Mouse (Mus musculus): ENCODE measurements around the gene Zrsr1. TPM values are rescaled to one million over a fixed set of nuclear protein-coding genes. Genes with fewer than 3 reads are reported as not detected.

The Zrsr1 gene
- polyA plus RNA-seq, 1 experiment: 1.2 TPM

- H3K4me1 ChIP-seq (ENCODE audit: control insufficient read depth): peaks cover 4% of the 10 kb centered on the region
- no peaks in the 10 kb centered on the region for H3K27me3 ChIP-seq (ENCODE audit: control insufficient read depth)
- H3K36me3 ChIP-seq (ENCODE audit: control insufficient read depth): no peaks in the 10 kb centered on the region
- H3K9me3 ChIP-seq (ENCODE audit: control insufficient read depth, low read length): no peaks in the 10 kb centered on the region
- no peak overlapping the region for H3K4me3 ChIP-seq (replicated peaks)
- TF ChIP-seq TAL1 (IDR thresholded peaks at IDR 0.05; ENCODE audit: low read length): no peak
- no peak for TF ChIP-seq GATA1 (IDR thresholded peaks at IDR 0.05; ENCODE audit: low read length)
These were observed 34.0 kb upstream of the Zrsr1 start for GRCm38 (mm10) chr11:22937716-22938316.

DNA sequence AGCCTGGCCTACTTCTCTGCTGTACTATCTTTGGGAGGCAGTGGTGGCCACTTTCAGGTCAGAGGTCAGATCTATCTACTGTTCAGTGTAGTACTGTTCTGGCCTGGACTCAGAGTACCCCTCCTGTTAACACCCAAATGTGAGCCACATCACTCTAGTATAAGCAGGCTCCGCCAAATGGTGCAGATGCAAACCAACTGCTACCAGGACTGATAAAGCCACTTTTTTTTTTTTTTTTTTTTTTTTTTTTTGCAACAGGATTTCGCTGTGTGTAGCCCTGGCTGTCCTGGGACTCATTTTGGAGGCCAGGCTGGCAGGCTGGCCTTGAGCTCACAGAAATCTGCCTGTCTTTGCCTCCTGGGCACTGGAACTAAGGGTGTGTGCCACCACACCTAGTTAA is 32.8 kb upstream of the Zrsr1 start:
- Histone ChIP-seq H3K27me3 (ENCODE audit: control insufficient read depth) (no peaks in the 10 kb centered on the region), H3K4me3 (replicated peaks) (no peak overlapping the region), H3K9me3 (ENCODE audit: control insufficient read depth, low read length) (no peaks in the 10 kb centered on the region), H3K4me1 (ENCODE audit: control insufficient read depth) (peaks cover 2% of the 10 kb centered on the region; the same call in 1 of the 2 replicates), H3K36me3 (ENCODE audit: control insufficient read depth) (no peaks in the 10 kb centered on the region)
- TF ChIP-seq GATA1 (IDR thresholded peaks at IDR 0.05; ENCODE audit: low read length): no peak
- TF ChIP-seq TAL1 (IDR thresholded peaks at IDR 0.05; ENCODE audit: low read length): no peak

GRCm38 (mm10) chr11:22949101-22949500 is 22.7 kb upstream of the Zrsr1 start:
- H3K4me1 ChIP-seq (ENCODE audit: control insufficient read depth): peaks cover 7% of the 10 kb centered on the region
- no peak overlapping the region for H3K4me3 ChIP-seq (replicated peaks)
- H3K27me3 ChIP-seq (ENCODE audit: control insufficient read depth): no peaks in the 10 kb centered on the region
- H3K9me3 ChIP-seq (ENCODE audit: control insufficient read depth, low read length): no peaks in the 10 kb centered on the region
- TF ChIP-seq GATA1 (IDR thresholded peaks at IDR 0.05; ENCODE audit: low read length): no peak
- TF ChIP-seq TAL1 (IDR thresholded peaks at IDR 0.05; ENCODE audit: low read length): no peak
- peaks cover 4% of the 10 kb centered on the region for H3K36me3 ChIP-seq (ENCODE audit: control insufficient read depth)

- H3K27me3 ChIP-seq (ENCODE audit: control insufficient read depth): no peaks in the 10 kb centered on the region
- no peaks in the 10 kb centered on the region for H3K9me3 ChIP-seq (ENCODE audit: control insufficient read depth, low read length)
- TF ChIP-seq GATA1 (IDR thresholded peaks at IDR 0.05; ENCODE audit: low read length): no peak
- TF ChIP-seq TAL1 (IDR thresholded peaks at IDR 0.05; ENCODE audit: low read length): no peak
- peaks cover 7% of the 10 kb centered on the region for H3K4me1 ChIP-seq (ENCODE audit: control insufficient read depth)
- H3K36me3 ChIP-seq (ENCODE audit: control insufficient read depth): peaks cover 7% of the 10 kb centered on the region
- no peak overlapping the region for H3K4me3 ChIP-seq (replicated peaks)
These were observed 21.7 kb upstream of the Zrsr1 start for GRCm38 (mm10) chr11:22950131-22950530.

DNA sequence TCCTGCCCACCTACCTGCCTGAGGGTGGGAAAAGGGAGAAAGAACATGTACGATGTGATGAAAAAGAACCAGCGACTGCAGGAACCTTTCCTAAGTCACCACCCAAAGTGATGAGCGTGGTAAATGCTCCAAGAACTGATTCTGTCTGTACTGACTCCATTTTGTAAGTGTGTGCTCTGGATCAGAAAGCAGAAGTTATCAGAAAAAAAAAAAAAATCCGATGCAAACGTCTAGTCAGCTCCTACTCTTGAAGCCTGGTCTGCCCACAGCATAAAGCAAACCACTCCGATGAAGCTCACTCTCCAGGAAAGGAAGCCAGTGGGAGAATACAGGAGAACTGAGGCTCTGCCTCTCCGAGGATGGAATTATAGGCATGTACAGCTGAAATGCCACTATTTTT is 19.1 kb upstream of the Zrsr1 start:
- TF ChIP-seq GATA1 (IDR thresholded peaks at IDR 0.05; ENCODE audit: low read length) (no peak), TAL1 (IDR thresholded peaks at IDR 0.05; ENCODE audit: low read length) (no peak)
- Histone ChIP-seq H3K36me3 (ENCODE audit: control insufficient read depth) (peaks cover 19% of the 10 kb centered on the region), H3K4me3 (replicated peaks) (no peak overlapping the region), H3K9me3 (ENCODE audit: control insufficient read depth, low read length) (no peaks in the 10 kb centered on the region), H3K4me1 (ENCODE audit: control insufficient read depth) (peaks cover 7% of the 10 kb centered on the region), H3K27me3 (ENCODE audit: control insufficient read depth) (no peaks in the 10 kb centered on the region)

DNA sequence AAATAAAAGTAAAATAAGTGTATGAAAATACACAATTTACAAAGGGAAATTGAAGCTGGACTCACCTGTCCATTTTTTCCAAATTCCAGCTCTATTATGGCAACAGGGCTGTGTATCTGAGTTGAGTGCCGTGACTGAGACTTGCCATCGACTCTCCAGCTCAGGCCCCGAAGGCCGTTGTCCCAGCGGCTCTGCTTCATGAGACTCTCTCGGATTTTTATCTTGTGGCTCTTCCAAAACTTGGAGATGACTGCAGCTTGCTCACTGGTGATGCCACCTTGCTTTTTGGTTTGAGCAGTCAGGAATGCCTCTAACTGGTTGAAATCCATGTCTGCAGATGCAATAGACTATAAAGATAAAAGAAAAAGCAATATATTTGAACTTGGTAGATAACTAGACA is 15.5 kb upstream of the Zrsr1 start:
- Histone ChIP-seq H3K36me3 (ENCODE audit: control insufficient read depth) (peaks cover 19% of the 10 kb centered on the region), H3K27me3 (ENCODE audit: control insufficient read depth) (no peaks in the 10 kb centered on the region), H3K9me3 (ENCODE audit: control insufficient read depth, low read length) (no peaks in the 10 kb centered on the region), H3K4me3 (replicated peaks) (no peak overlapping the region), H3K4me1 (ENCODE audit: control insufficient read depth) (no peaks in the 10 kb centered on the region; the same call in none of the 2 replicates)
- no peak for TF ChIP-seq GATA1 (IDR thresholded peaks at IDR 0.05; ENCODE audit: low read length)
- no peak for TF ChIP-seq TAL1 (IDR thresholded peaks at IDR 0.05; ENCODE audit: low read length)

GRCm38 (mm10) chr11:22956830-22957229 is 15.0 kb upstream of the Zrsr1 start:
- H3K36me3 ChIP-seq (ENCODE audit: control insufficient read depth): peaks cover 19% of the 10 kb centered on the region
- H3K27me3 ChIP-seq (ENCODE audit: control insufficient read depth): no peaks in the 10 kb centered on the region
- no peaks in the 10 kb centered on the region; the same call in none of the 2 replicates for H3K4me1 ChIP-seq (ENCODE audit: control insufficient read depth)
- TF ChIP-seq GATA1 (IDR thresholded peaks at IDR 0.05; ENCODE audit: low read length) (no peak), TAL1 (IDR thresholded peaks at IDR 0.05; ENCODE audit: low read length) (no peak)
- no peak overlapping the region for H3K4me3 ChIP-seq (replicated peaks)
- no peaks in the 10 kb centered on the region for H3K9me3 ChIP-seq (ENCODE audit: control insufficient read depth, low read length)

DNA sequence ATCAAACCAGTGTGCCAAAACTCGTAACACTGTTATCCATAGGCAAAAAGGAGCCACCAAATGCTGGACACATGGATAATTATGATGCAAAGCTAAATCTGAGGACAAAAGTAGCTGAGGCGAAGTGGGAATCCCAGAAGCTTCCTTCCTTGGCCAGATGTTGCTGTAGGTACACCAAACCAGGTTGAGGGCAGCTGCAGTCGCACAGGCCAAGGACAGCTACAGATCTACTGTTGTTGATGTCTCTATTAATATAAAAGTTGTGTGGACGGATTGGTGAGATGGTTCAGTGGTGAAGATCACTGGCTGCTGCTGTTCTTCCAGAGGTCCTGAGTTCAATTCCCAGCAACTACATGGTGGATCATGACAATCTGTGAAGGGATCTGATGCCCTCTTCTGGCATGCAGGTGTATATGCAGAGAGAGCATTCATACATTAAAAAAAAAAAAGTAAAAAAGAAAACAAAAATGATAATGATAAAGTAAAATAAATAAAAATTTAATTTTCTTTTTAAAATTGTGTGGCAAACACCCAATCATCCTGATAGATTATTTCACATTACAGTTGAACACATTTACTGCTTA is 13.9 kb upstream of the Zrsr1 start:
- TF ChIP-seq GATA1 (IDR thresholded peaks at IDR 0.05; ENCODE audit: low read length): no peak
- no peak for TF ChIP-seq TAL1 (IDR thresholded peaks at IDR 0.05; ENCODE audit: low read length)
- Histone ChIP-seq H3K4me1 (ENCODE audit: control insufficient read depth) (no peaks in the 10 kb centered on the region; the same call in 1 of the 2 replicates), H3K27me3 (ENCODE audit: control insufficient read depth) (no peaks in the 10 kb centered on the region), H3K9me3 (ENCODE audit: control insufficient read depth, low read length) (no peaks in the 10 kb centered on the region), H3K4me3 (replicated peaks) (no peak overlapping the region), H3K36me3 (ENCODE audit: control insufficient read depth) (peaks cover 16% of the 10 kb centered on the region)

- TF ChIP-seq GATA1 (IDR thresholded peaks at IDR 0.05; ENCODE audit: low read length): no peak
- TF ChIP-seq TAL1 (IDR thresholded peaks at IDR 0.05; ENCODE audit: low read length): no peak
- Histone ChIP-seq H3K4me1 (ENCODE audit: control insufficient read depth) (peaks cover 2% of the 10 kb centered on the region; the same call in 1 of the 2 replicates), H3K36me3 (ENCODE audit: control insufficient read depth) (peaks cover 7% of the 10 kb centered on the region), H3K4me3 (replicated peaks) (no peak overlapping the region), H3K9me3 (ENCODE audit: control insufficient read depth, low read length) (peaks cover 5% of the 10 kb centered on the region), H3K27me3 (ENCODE audit: control insufficient read depth) (no peaks in the 10 kb centered on the region)
These were observed 9.7 kb upstream of the Zrsr1 start for GRCm38 (mm10) chr11:22962101-22962500.
